Mouse (Mus musculus): Measurements from ENCODE around the gene Spib.
A peak's percentile ranks its signal among the peaks of the same experiment; 100 is the strongest.

The Spib gene

GRCm38 (mm10) chr7:44547725-44548124, 15.9 kb upstream of the Spib start:
- DNase-seq, result peak in 1 of 2 experiments; percentile 23

DNA sequence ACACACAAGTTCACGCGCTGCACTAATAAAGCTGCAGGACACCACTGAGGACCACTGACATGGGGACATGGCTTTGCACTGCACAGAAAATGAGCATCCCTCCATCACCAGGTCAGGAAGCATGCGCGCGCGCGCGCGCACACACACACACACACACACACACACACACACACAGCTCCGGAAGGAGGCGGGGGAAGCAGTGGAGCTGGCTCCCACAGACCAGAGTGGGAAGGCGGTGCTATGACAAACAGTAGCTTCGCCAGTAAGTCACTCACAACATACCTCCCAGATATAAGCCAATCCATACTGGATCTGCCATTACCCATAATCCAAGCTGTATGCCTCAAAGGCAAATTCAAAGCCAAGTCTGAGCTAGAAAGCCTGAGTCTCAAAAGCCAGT, 15.2 kb upstream of the Spib start:
- peak; percentile 41 to 42 for DNase-seq

DNA sequence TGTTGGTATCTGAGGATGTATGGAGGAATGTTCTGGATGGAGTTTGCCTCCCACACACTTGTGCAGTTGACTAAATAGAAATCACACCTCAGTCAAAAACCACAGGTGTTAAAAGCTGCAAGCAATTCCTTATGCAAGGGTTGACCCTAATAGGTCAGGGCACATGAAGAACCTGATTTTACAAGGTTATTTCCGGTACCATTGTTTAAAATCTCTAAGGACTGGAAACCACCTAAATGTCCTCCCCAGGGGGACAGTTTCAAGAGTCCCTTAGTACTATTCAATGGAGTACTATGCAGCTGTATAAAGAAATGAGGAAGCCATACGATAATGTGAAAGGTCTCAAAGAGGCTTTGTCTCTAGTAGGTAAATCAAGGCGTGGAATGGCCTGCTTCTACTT, 14.4 kb upstream of the Spib start:
- peak in 1 of 2 experiments; percentile 15 for DNase-seq

DNA sequence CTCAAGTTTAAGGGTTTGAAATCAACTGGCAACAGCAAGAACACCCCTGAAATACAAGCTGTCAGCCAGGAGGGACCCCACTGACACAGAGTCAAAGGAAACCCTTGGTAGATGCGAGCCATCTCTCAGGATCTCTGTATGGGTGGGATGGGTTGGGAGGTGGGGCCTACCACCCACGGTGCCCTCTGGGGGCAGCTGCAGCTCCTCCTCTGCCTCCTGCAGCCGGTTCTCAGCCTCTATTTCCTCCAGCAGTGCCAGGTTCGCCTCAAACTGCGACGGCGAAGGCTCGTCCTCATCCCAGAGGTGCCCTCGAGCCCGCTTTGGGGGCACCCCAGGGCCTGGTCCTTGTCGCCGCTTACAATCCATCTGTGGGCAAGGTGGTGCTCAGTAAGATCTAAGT, 11.2 kb upstream of the Spib start:
- no peak for DNase-seq

DNA sequence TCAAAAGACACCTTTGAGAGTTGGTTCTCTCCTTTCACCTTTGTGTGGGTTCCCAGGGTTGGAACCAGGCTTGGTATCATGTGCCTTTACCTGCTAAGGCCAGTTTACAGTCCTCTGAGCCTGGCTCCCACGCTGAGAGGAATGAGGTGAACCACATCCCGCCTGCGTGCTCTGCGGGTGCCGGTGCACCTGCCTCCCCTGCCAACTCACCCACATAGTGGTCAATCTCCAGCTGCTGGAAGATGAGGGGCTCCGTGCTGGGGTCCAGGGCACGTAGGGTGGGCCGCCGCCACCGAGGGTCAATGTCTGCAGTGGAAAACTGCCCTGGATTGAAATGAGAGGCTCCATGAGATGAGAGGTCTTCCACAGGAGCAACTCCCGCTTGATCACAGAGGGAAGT, 10.7 kb upstream of the Spib start:
- no peak for DNase-seq

DNA sequence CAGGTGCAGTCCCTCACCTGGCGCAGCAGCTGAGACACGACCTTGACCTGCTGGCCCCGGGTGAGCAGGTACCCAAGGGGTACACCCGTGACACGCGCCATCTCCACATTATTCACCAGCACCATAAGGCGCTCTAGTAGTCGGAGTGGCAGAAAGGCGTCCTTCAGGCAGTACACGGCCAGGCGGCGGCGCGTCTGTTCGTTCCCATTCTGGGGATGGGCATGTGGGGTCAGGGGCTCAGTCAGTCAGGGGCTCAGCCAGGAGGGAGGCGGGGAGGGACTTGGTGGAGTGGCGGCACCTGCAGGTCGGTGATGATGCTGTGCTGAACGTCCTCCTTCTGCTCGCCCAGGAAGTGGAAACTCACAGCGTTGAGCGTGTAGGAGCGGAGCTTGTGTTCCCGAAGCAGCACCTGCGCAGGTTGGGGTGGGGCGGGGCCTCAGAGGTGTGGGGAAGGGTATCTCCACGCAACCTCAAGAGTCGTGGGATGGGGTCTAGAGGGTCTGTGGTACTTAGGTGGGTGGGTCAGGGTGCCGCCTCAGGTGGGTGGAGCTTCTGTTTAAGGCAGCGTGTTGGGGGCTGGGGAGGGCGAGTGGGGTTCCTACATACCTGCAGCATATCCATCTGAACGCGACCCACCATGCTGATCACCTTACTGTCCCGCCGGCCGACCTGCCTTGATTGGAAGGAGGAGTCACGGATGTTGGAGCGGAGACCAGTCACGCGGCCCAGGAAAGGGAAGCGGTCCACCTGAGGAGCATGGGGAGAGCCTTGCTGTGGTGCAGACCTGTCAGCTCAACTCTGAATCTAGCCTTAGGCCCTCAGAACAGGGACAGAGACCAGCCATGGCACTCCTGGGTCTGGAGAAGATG, 7.1 kb upstream of the Spib start:
- no peak for DNase-seq

GRCm38 (mm10) chr7:44537496-44537895, 5.6 kb upstream of the Spib start:
- no peak for DNase-seq

DNA sequence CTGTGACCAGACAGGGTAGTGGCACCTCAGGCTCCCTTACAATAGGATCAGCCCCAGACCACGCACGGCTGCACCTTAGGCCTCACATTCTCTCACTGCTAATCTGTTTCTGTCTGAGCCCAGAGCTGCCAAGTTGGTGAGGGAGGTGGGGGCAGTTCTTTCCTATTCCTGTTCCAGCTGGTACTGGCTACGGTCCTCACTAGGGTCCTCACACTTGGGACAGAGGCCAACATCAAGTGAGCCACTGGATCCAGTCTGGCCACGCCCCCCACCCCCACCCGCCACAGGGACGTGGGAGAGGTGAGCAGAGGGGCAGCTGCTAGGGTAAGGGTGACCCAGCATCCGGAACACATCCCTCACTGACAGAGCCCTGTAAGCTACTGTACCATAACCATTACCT, 5.1 kb upstream of the Spib start:
- DNase-seq, result no peak

DNA sequence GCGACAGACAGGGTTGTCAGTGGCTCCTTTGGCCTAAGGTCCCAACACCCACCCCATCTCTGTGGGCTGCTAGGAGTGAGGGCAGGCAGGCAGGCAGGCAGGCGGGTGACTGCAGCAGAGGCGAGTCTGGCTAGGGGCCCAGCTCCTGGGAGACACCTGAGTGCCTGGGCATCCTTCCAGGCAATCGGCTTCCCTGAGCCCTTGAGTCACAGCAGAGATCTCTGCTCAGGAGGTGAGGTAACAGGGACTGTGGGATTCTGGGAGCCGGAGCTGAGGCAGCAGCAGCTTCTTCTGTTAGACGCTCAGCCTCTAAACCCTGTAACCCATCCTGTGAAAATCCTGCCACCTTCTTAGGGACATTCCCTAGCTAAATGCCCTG, 4.7 kb upstream of the Spib start:
- DNase-seq, result no peak

GRCm38 (mm10) chr7:44535657-44536589, 4.1 kb upstream of the Spib start:
- DNase-seq, result peak; percentile 65 to 75

DNA sequence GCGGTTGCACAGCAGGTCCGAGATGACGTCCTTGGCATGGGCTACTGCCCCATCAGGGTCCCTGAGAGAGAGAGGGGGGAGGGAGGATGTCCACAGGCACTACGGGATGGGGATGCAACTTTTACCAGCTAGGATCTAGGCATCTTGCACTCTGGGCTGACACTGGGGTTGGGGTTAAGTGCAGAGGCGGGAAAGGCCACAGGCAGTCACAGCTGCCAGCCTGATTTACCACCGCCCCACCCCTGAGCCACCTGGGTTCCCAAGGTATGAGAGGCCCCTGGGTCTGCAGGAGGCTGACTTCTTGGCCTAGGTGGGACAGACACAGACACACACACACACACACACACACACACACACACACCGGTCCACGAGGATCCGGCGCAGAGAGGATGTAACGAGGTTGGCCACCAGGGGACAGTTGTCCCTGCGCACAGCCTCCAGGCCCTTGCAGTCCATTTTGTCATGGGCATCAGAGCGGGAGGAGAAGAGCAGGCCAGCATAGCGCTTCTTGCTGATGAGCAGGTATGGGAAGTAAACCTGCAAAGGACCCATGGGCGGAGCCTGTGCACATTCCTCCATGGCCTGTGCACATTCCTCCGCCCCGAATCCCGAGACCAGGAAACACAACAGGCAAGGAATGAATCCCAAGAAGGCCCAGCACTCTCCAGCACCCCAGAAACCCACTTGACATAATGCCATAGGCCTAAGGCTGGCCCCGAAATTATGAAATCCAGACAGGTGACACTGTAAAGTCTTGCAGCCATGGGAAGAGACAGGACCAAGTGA, 3.0 kb upstream of the Spib start:
- peak; percentile 48 to 49 for DNase-seq

- DNase-seq, result peak; percentile 92 to 94
Measured at GRCm38 (mm10) chr7:44534242-44534641, 2.4 kb upstream of the Spib start.

DNA sequence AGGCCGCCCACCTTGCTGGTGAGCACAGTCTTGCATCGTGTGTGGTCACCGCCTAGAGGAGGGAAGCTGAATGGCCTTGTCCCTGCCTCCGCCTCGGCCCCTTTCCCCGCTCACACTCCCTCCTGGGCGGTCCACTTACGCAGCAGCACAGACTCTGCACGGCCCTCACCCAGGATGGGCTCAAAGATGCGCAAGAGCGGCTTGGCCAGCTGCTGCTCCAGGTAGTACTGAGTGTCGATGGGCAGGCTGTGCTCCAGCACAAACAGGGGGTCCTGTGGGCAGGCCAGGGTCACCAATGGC, 1.8 kb upstream of the Spib start:
- DNase-seq, result peak in 1 of 2 experiments; percentile 49

- DNase-seq, result peak; percentile 60 to 63
Measured at GRCm38 (mm10) chr7:44532918-44533745, 1.3 kb upstream of the Spib start.

GRCm38 (mm10) chr7:44531207-44531606, 664 bp downstream of the Spib start:
- DNase-seq, result peak; percentile 54 to 62

GRCm38 (mm10) chr7:44530507-44530906, 1.4 kb downstream of the Spib start:
- DNase-seq, result no peak

DNA sequence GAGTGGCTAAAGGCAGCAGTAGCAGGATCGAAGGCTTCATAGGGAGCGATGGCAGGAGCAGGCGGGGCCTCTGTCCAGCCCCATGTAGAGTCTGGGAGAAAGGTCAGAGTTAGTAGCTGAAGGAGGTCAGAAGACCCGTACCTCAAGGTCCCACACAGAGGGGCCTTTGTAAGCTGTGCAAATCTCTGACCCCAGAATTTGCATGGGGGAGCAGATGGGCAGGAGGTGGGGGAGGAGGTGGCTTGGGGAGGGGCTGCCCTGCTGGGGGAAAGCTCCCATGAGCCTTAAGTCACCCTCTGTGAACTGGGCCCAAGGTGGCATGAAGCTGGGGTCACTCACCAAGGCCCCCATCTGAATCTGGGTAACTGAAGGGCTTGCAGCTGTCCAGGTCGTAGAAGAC, 2.4 kb downstream of the Spib start:
- peak; percentile 14 to 25 for DNase-seq

GRCm38 (mm10) chr7:44527483-44528398, 4.1 kb downstream of the Spib start:
- peak; percentile 92 to 94 for DNase-seq

- DNase-seq, result peak; percentile 31 to 37
Measured at GRCm38 (mm10) chr7:44526414-44527154, 5.3 kb downstream of the Spib start.

- DNase-seq, result peak; percentile 58 to 61
Measured at GRCm38 (mm10) chr7:44525126-44525832, 6.6 kb downstream of the Spib start.
